Mouse (Mus musculus): ENCODE measurements around the gene Rxra.

GRCm38 (mm10) chr2:27637281-27637896 lies 38.9 kb upstream of the Rxra start:
- TF ChIP-seq CTCF (IDR thresholded peaks at IDR 0.05; ENCODE audit: extremely low read depth, insufficient read depth, insufficient read length, insufficient replicate concordance) = no peak
- TF ChIP-seq POLR2A (IDR thresholded peaks at IDR 0.05; ENCODE audit: low read depth, low read length) = no peak

Measured in spleen, adult 2 months (tissue).